Mouse (Mus musculus): Measurements from ENCODE around the gene Gabarap. TPM values are rescaled to one million over a fixed set of nuclear protein-coding genes. Genes with fewer than 3 reads are reported as not detected.

Gabarap gene
- total and polyA plus RNA-seq, 3 experiments, result 189 to 352 (median 213) TPM

GRCm38 (mm10) chr11:69948763-69949150 is 42.2 kb upstream of the Gabarap start:
- Histone ChIP-seq H3K27me3 (replicated peaks) (peaks cover 14% of the 10 kb centered on the region), H3K27ac (ENCODE audit: insufficient read depth, low read depth) (no peak overlapping the region), H3K4me1 (ENCODE audit: control insufficient read depth in 1 of 2, insufficient read depth in 2 of 2) (peaks cover 23 to 45% of the 10 kb centered on the region in 2 experiments), H3K9ac (ENCODE audit: insufficient read depth, low read depth) (no peak overlapping the region), H3K4me3 (replicated peaks in 1 of 3; ENCODE audit: low read depth in 2 of 3, low read length in 2 of 3, poor library complexity in 1 of 3) (peak overlapping the region in 2 of 3 experiments; percentile 24 to 43), H3K9me3 (replicated peaks; ENCODE audit: low read length) (no peaks in the 10 kb centered on the region), H3K36me3 (replicated peaks in 1 of 2; ENCODE audit: control insufficient read depth in 1 of 2, insufficient read depth in 1 of 2, low read length in 1 of 2) (peaks cover 0 to 10% of the 10 kb centered on the region in 2 experiments), H3K79me2 (replicated peaks; ENCODE audit: control insufficient read depth, extremely low read depth, insufficient read depth, poor library complexity, severe bottlenecking) (no peaks in the 10 kb centered on the region), H3K4me2 (ENCODE audit: insufficient read depth, low read depth, poor library complexity, severe bottlenecking) (peak overlapping the region; percentile 79)
- dilution Hi-C loops (cut with MboI; ENCODE audit: extremely low pct_ligation_motif_present, extremely low pct_unique_long_range_greater_than_20kb, low sequenced_read_pairs), result no loop called here
- DNase-seq (ENCODE audit: extremely low read depth), result peak; percentile 94
- in situ Hi-C loops (cut with MboI; ENCODE audit: low pct_ligation_motif_present, low pct_unique_long_range_greater_than_20kb, low sequenced_read_pairs), result no loop called here
- TF ChIP-seq ZNF384 (IDR thresholded peaks at IDR 0.05; ENCODE audit: low read depth, low read length) (no peak; the same call in 1 of the 2 replicates), IRF4 (IDR thresholded peaks at IDR 0.05; ENCODE audit: low read depth, low read length) (peak; percentile 47), ZC3H11A (IDR thresholded peaks at IDR 0.05; ENCODE audit: low read depth, low read length) (peak; percentile 88), UBTF (IDR thresholded peaks at IDR 0.05; ENCODE audit: low read depth, low read length) (no peak), ETS1 (conservative IDR thresholded peaks at IDR 0.05; ENCODE audit: low read depth, low read length) (0 out of 2 replicates have a peak, but pooled peaks have one; percentile 10), MAFK (IDR thresholded peaks at IDR 0.05; ENCODE audit: insufficient replicate concordance, low read length) (no peak), RCOR1 (conservative IDR thresholded peaks at IDR 0.05; ENCODE audit: low read depth, low read length) (0 out of 2 replicates have a peak, but pooled peaks have one; percentile 2), HCFC1 (IDR thresholded peaks at IDR 0.05; ENCODE audit: low read depth, low read length) (peak; percentile 45), JUN (IDR thresholded peaks at IDR 0.05; ENCODE audit: insufficient read depth, low read depth, low read length) (0 out of 2 replicates have a peak, but pooled peaks have one; percentile 23), MEF2A (IDR thresholded peaks at IDR 0.05; ENCODE audit: borderline replicate concordance, low read depth, low read length) (peak; percentile 69; the same call in 1 of the 2 replicates), MAX (IDR thresholded peaks at IDR 0.05; ENCODE audit: low read length) (peak; percentile 31; the same call in 1 of the 2 replicates), TCF12 (IDR thresholded peaks at IDR 0.05; ENCODE audit: low read depth, low read length) (peak; percentile 38; the same call in 1 of the 2 replicates), MAZ (IDR thresholded peaks at IDR 0.05; ENCODE audit: low read depth, low read length) (peak; percentile 71; the same call in 1 of the 2 replicates), EP300 (IDR thresholded peaks at IDR 0.05; ENCODE audit: low read length) (peak; percentile 47; the same call in 1 of the 2 replicates), ZKSCAN1 (IDR thresholded peaks at IDR 0.05; ENCODE audit: borderline replicate concordance, low read depth, low read length) (no peak), JUND (conservative IDR thresholded peaks at IDR 0.05; ENCODE audit: low read depth, low read length) (no peak; the same call in 1 of the 2 replicates), SIN3A (IDR thresholded peaks at IDR 0.05; ENCODE audit: low read length) (peak; percentile 51; the same call in 1 of the 2 replicates), RAD21 (IDR thresholded peaks at IDR 0.05; ENCODE audit: low read depth, low read length) (peak; percentile 99), BHLHE40 (IDR thresholded peaks at IDR 0.05; ENCODE audit: low read depth, low read length) (peak; percentile 86), NELFE (IDR thresholded peaks at IDR 0.05; ENCODE audit: low read depth, low read length) (peak; percentile 53; the same call in 1 of the 2 replicates), MYC (IDR thresholded peaks at IDR 0.05; ENCODE audit: low read depth, low read length) (peak; percentile 83), SMC3 (IDR thresholded peaks at IDR 0.05; ENCODE audit: low read depth, low read length) (peak; percentile 98), CTCF (conservative IDR thresholded peaks at IDR 0.05 in 1 of 2, IDR thresholded peaks at IDR 0.05 in 1 of 2; ENCODE audit: low read depth in 2 of 2, low read length in 2 of 2) (peak; percentile 94 to 99), NRF1 (IDR thresholded peaks at IDR 0.05; ENCODE audit: low read depth, low read length) (0 out of 2 replicates have a peak, but pooled peaks have one; percentile 20), E2F4 (IDR thresholded peaks at IDR 0.05; ENCODE audit: insufficient replicate concordance, low read depth, low read length) (peak; percentile 27; the same call in 1 of the 2 replicates), USF2 (conservative IDR thresholded peaks at IDR 0.05; ENCODE audit: low read depth, low read length) (no peak)
